Mouse (Mus musculus): ENCODE results near the gene Tbca. TPM values are rescaled to one million over a fixed set of nuclear protein-coding genes. Genes with fewer than 3 reads are reported as not detected.

The Tbca gene
- polyA plus RNA-seq, 1 experiment: 2.6 TPM

DNA sequence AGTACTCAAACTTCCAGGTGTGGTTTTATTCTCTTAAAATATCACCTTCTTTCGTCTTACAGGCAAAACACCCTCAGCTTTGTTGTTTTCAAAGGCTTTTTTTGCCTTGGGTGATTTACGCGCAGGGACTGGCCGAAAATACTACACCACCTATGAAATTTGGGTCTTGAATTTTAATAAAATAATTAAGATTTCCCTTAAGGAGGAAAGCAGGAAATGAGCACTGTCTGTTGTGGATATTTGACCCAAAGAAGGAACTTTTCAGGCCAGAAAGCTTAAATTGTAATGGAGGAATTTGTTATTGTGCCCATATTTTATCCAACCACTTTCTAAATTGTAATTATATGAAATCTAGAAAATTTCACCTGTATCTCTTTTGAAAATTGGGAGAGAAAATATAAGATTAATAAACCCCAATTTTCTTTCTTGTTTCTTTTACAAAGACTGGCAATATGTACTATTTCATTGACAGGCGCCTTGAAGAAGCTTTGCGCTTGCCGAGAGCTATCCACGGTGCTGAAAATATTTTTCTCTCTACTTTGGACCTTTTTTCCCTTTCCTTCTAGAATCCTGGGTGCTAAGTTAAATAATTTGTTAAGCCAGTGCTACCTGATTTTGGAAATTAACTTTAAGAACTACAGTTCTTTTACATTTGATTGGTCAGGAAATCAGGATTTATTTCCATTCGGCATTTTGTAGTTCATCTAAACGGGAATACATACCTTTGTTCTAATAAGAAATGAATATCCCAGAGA is 89.5 kb downstream of the Tbca start:
- WGBS: 28% methylated on average over 10 of the region's 10 CpGs
- H3K4me1 ChIP-seq (ENCODE audit: control insufficient read depth, insufficient read depth, insufficient read length): peaks cover 7% of the 10 kb centered on the region

DNA sequence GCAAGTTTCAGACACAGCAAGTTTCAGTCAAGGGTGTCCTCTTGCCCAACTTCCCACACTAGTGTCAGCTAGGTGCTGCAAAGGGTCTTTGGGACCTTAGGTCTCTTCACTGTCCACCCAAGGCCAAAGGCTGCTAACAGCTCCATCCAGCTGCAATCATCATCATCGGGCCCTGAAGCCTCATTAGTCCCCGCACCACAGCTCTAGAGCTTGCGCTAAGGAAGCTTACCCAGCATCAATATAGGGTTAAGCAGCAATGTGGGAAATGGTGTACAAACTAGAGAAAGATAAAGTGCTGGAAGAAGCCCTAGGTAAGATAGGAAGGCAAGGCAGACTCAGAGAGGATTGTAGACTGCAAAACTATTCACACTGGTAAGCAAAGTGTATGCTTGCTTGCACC is 92.5 kb downstream of the Tbca start:
- Histone ChIP-seq H3K27me3 (ENCODE audit: control insufficient read depth, insufficient read depth, low read length) (peaks cover 48% of the 10 kb centered on the region), H3K4me1 (ENCODE audit: control insufficient read depth, insufficient read depth, insufficient read length) (peaks cover 15% of the 10 kb centered on the region), H3K27ac (ENCODE audit: insufficient read depth, low read length) (no peak overlapping the region), H3K4me3 (ENCODE audit: extremely low read depth, insufficient read depth, insufficient read length) (no peak overlapping the region), H3K36me3 (ENCODE audit: control insufficient read depth, insufficient read depth, low read length) (no peaks in the 10 kb centered on the region)
- 6% methylated on average over 3 of the region's 3 CpGs for WGBS
- TF ChIP-seq CTCF (IDR thresholded peaks at IDR 0.05; ENCODE audit: extremely low read depth, insufficient read depth, insufficient read length, insufficient replicate concordance) (no peak), POLR2A (IDR thresholded peaks at IDR 0.05; ENCODE audit: low read depth, low read length) (no peak)
- no peak for DNase-seq (ENCODE audit: low read depth in 1 of 2, low spot score in 2 of 2)

More for the DNA sequence above, 89.5 kb downstream of the Tbca start:
- no peak for DNase-seq (ENCODE audit: low read depth in 1 of 2, low spot score in 2 of 2)
- H3K36me3 ChIP-seq (ENCODE audit: control insufficient read depth, insufficient read depth, low read length): no peaks in the 10 kb centered on the region
- H3K27ac ChIP-seq (ENCODE audit: insufficient read depth, low read length): no peak overlapping the region
- H3K4me3 ChIP-seq (ENCODE audit: extremely low read depth, insufficient read depth, insufficient read length): no peak overlapping the region
- H3K27me3 ChIP-seq (ENCODE audit: control insufficient read depth, insufficient read depth, low read length): peaks cover 41% of the 10 kb centered on the region
- TF ChIP-seq CTCF (IDR thresholded peaks at IDR 0.05; ENCODE audit: extremely low read depth, insufficient read depth, insufficient read length, insufficient replicate concordance): no peak
- TF ChIP-seq POLR2A (IDR thresholded peaks at IDR 0.05; ENCODE audit: low read depth, low read length): no peak

DNA sequence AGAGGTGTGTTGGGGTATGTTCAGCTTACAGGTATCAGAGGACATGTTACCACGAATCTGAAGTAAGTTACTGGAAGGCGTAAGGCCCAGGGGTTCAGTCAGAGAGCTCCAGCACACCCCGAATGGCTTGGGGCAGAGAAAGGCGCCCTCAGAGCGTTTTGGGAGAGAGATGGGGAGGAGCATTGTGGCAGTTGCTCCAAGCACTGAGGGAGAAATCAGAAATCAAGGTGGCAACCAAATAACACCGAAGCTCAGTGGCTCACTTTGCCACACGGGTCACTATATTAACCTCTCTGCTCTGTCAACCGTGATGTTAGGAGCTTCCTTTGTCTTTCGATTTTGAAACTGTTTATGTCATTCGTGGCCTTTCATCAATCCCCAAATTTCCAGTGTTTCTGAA is 93.5 kb downstream of the Tbca start:
- WGBS: 9% methylated on average over 10 of the region's 10 CpGs
- no peaks in the 10 kb centered on the region for H3K36me3 ChIP-seq (ENCODE audit: control insufficient read depth, insufficient read depth, low read length)
- no peak for DNase-seq (ENCODE audit: low read depth in 1 of 2, low spot score in 2 of 2)
- peaks cover 15% of the 10 kb centered on the region for H3K4me1 ChIP-seq (ENCODE audit: control insufficient read depth, insufficient read depth, insufficient read length)
- TF ChIP-seq POLR2A (IDR thresholded peaks at IDR 0.05; ENCODE audit: low read depth, low read length) (no peak), CTCF (IDR thresholded peaks at IDR 0.05; ENCODE audit: extremely low read depth, insufficient read depth, insufficient read length, insufficient replicate concordance) (no peak)
- peak overlapping the region; percentile 8; the same call in 1 of the 2 replicates for H3K4me3 ChIP-seq (ENCODE audit: extremely low read depth, insufficient read depth, insufficient read length)
- H3K27me3 ChIP-seq (ENCODE audit: control insufficient read depth, insufficient read depth, low read length): peaks cover 39% of the 10 kb centered on the region
- no peak overlapping the region for H3K27ac ChIP-seq (ENCODE audit: insufficient read depth, low read length)

DNA sequence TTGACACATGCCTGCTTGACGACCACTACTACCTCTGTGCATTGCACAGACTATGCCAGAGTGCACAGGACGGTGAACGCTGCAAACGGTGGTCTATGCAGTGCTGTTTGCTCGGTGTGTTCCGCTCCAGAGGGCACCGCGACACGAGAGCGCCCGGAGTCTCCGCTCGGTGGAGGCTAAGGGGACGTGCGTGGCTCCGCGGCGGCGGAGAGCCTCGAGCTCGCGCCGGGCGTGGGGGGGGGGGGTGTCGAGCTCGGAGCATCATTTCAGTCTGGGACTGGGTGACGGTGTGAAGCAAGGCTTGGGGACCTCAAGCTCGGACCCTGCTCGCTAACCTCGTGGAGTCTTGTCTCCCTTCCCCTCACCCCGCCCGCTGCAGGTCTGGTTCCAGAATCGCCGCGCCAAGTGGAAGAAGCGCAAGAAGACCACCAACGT is 94.0 kb downstream of the Tbca start:
- Histone ChIP-seq H3K36me3 (ENCODE audit: control insufficient read depth, insufficient read depth, low read length) (no peaks in the 10 kb centered on the region), H3K27me3 (ENCODE audit: control insufficient read depth, insufficient read depth, low read length) (peaks cover 36% of the 10 kb centered on the region), H3K4me1 (ENCODE audit: control insufficient read depth, insufficient read depth, insufficient read length) (peaks cover 15% of the 10 kb centered on the region), H3K4me3 (ENCODE audit: extremely low read depth, insufficient read depth, insufficient read length) (peak overlapping the region; percentile 33; the same call in 1 of the 2 replicates), H3K27ac (ENCODE audit: insufficient read depth, low read length) (no peak overlapping the region)
- no peak for DNase-seq (ENCODE audit: low read depth in 1 of 2, low spot score in 2 of 2)
- WGBS: 2% methylated on average over 37 of the region's 37 CpGs
- TF ChIP-seq POLR2A (IDR thresholded peaks at IDR 0.05; ENCODE audit: low read depth, low read length): no peak
- TF ChIP-seq CTCF (IDR thresholded peaks at IDR 0.05; ENCODE audit: extremely low read depth, insufficient read depth, insufficient read length, insufficient replicate concordance): no peak

DNA sequence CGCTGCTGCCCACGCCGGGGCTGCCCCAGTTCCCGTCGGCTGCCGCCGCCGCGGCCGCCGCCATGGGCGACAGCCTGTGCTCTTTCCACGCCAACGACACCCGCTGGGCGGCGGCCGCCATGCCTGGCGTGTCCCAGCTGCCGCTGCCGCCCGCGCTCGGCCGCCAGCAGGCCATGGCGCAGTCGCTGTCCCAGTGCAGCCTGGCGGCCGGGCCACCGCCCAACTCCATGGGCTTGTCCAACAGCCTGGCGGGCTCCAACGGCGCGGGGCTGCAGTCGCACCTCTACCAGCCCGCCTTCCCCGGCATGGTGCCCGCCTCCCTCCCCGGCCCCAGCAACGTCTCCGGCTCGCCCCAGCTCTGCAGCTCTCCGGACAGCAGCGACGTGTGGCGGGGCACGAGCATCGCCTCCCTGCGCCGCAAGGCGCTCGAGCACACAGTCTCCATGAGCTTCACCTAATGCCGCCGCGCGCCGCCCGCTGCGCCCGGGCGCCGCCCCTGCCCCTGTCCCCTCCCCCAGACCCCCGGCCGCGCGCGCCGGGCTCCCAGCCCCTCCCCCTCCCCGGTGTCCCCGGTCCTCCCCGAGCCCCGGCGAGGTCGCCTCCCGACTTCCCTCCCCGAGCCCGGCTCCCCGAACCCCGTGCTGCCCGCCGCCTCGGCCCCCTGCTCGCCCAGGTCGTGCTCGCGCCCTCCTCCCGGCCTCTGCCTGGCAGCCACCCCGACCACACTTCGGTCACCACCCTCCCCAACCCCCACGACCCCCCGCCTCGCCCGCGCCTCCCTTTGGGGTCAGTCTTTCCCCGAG is 94.7 kb downstream of the Tbca start:
- no peaks in the 10 kb centered on the region for H3K36me3 ChIP-seq (ENCODE audit: control insufficient read depth, insufficient read depth, low read length)
- no peak overlapping the region for H3K27ac ChIP-seq (ENCODE audit: insufficient read depth, low read length)
- WGBS: 1% methylated on average over 84 of the region's 95 CpGs
- peak overlapping the region; percentile 33; the same call in 1 of the 2 replicates for H3K4me3 ChIP-seq (ENCODE audit: extremely low read depth, insufficient read depth, insufficient read length)
- DNase-seq (ENCODE audit: low read depth in 1 of 2, low spot score in 2 of 2): no peak
- peaks cover 15% of the 10 kb centered on the region for H3K4me1 ChIP-seq (ENCODE audit: control insufficient read depth, insufficient read depth, insufficient read length)
- H3K27me3 ChIP-seq (ENCODE audit: control insufficient read depth, insufficient read depth, low read length): peaks cover 34% of the 10 kb centered on the region
- TF ChIP-seq CTCF (IDR thresholded peaks at IDR 0.05; ENCODE audit: extremely low read depth, insufficient read depth, insufficient read length, insufficient replicate concordance): no peak
- TF ChIP-seq POLR2A (IDR thresholded peaks at IDR 0.05; ENCODE audit: low read depth, low read length): no peak

DNA sequence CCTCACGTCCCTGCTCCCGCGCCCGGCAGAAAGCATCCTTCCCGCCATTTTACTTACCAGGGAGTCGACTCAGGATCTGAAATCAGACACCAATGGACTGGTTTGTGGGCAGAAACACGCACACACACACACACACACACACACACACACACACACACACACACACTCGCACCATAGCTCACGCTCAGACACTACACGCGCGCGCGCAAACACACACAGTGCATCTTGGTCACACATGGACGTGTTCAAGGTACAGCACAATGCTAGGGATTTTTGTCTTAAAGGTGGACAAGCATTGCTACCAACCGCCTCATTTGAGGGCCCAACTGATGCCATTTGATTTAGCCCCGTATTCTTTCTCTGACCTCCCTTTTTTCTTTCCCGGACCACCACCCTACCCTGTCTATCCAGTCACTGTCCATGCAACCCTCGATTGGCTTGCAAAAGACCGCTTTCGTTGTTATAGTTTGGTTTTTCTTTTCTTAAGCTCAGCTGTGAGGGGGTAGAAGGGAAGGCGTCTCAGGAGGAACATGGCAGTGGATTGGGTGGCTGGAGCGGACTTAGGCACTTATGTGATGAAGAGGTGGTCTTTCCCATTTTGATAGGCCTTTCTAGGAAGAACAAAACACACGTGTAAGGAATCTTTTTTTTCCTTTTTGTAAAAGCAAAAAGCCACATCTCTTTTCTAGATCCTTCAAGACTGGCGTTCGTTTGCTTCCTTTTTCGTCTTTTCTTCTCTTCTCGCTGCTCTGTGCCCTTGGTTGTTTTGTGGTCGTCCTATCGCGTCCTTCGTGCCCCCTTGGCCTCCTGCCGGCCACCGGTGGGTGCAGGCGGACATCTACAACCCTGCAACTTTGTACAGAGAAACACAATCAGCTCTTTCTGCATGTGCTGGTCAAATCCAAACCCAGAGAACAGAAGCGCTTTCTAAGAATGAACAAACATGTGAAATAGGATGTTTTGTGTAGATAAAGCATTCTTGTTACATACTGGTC is 95.6 kb downstream of the Tbca start:
- 9% methylated on average over 36 of the region's 36 CpGs for WGBS
- H3K36me3 ChIP-seq (ENCODE audit: control insufficient read depth, insufficient read depth, low read length): no peaks in the 10 kb centered on the region
- H3K4me3 ChIP-seq (ENCODE audit: extremely low read depth, insufficient read depth, insufficient read length): no peak overlapping the region
- no peak for DNase-seq (ENCODE audit: low read depth in 1 of 2, low spot score in 2 of 2)
- peaks cover 34% of the 10 kb centered on the region for H3K27me3 ChIP-seq (ENCODE audit: control insufficient read depth, insufficient read depth, low read length)
- H3K27ac ChIP-seq (ENCODE audit: insufficient read depth, low read length): no peak overlapping the region
- TF ChIP-seq POLR2A (IDR thresholded peaks at IDR 0.05; ENCODE audit: low read depth, low read length) (no peak), CTCF (IDR thresholded peaks at IDR 0.05; ENCODE audit: extremely low read depth, insufficient read depth, insufficient read length, insufficient replicate concordance) (no peak)
- peaks cover 15% of the 10 kb centered on the region for H3K4me1 ChIP-seq (ENCODE audit: control insufficient read depth, insufficient read depth, insufficient read length)

Data from spleen, adult 2 months (tissue).